Mouse (Mus musculus): ENCODE measurements around the gene Armc6.

The Armc6 gene

GRCm38 (mm10) chr8:70227997-70228396, 6.3 kb downstream of the Armc6 start:
- no peak for DNase-seq

GRCm38 (mm10) chr8:70223341-70223740, 10.9 kb downstream of the Armc6 start:
- peak; percentile 67 to 71 for DNase-seq

- no peak for DNase-seq
Measured at GRCm38 (mm10) chr8:70222041-70222440, 12.2 kb downstream of the Armc6 start.

- DNase-seq, result no peak
Measured at GRCm38 (mm10) chr8:70220911-70221310, 13.4 kb downstream of the Armc6 start.

- DNase-seq, result peak in 1 of 2 experiments; percentile 37
Measured at GRCm38 (mm10) chr8:70220236-70220840, 13.9 kb downstream of the Armc6 start.

GRCm38 (mm10) chr8:70219107-70219684, 15.1 kb downstream of the Armc6 start:
- no peak for DNase-seq

- no peak for DNase-seq
Measured at GRCm38 (mm10) chr8:70217441-70217840, 16.8 kb downstream of the Armc6 start.

- DNase-seq, result peak; percentile 81 to 92
Measured at GRCm38 (mm10) chr8:70216566-70216965, 17.7 kb downstream of the Armc6 start.

- peak; percentile 40 to 80 for DNase-seq
Measured at GRCm38 (mm10) chr8:70216161-70216560, 18.1 kb downstream of the Armc6 start.

GRCm38 (mm10) chr8:70215092-70215491, 19.2 kb downstream of the Armc6 start:
- no peak for DNase-seq

GRCm38 (mm10) chr8:70214411-70214810, 19.9 kb downstream of the Armc6 start:
- DNase-seq, result no peak

GRCm38 (mm10) chr8:70212112-70213055, 21.9 kb downstream of the Armc6 start, which contains the start of gene Slc25a42:
TSS of gene Slc25a42 (minus strand) at chr8:70212305.
- DNase-seq, result peak; percentile 97 to 99

GRCm38 (mm10) chr8:70211726-70212111, 22.5 kb downstream of the Armc6 start:
- DNase-seq, result no peak

GRCm38 (mm10) chr8:70211275-70211674, 23.0 kb downstream of the Armc6 start:
- no peak for DNase-seq

GRCm38 (mm10) chr8:70210538-70210937, 23.7 kb downstream of the Armc6 start:
- DNase-seq, result peak; percentile 26 to 63

GRCm38 (mm10) chr8:70208130-70208529, 26.1 kb downstream of the Armc6 start:
- no peak for DNase-seq

- no peak for DNase-seq
Measured at GRCm38 (mm10) chr8:70204757-70205156, 29.5 kb downstream of the Armc6 start.

GRCm38 (mm10) chr8:70203072-70203471, 31.2 kb downstream of the Armc6 start:
- DNase-seq, result no peak

- no peak for DNase-seq
Measured at GRCm38 (mm10) chr8:70201417-70201816, 32.8 kb downstream of the Armc6 start.

- peak; percentile 59 to 80 for DNase-seq
Measured at GRCm38 (mm10) chr8:70200098-70200681, 34.1 kb downstream of the Armc6 start.

- DNase-seq, result no peak
Measured at GRCm38 (mm10) chr8:70197603-70198002, 36.7 kb downstream of the Armc6 start.

- no peak for DNase-seq
Measured at GRCm38 (mm10) chr8:70195762-70196161, 38.5 kb downstream of the Armc6 start.

GRCm38 (mm10) chr8:70194191-70194590, 40.1 kb downstream of the Armc6 start:
- DNase-seq, result no peak
